Mouse (Mus musculus): ENCODE data around the gene Gm8909. TPM values are rescaled to one million over a fixed set of nuclear protein-coding genes. Genes with fewer than 3 reads are reported as not detected.

The Gm8909 gene
- not detected in 2 replicates for polyA plus RNA-seq (2014; fragmentation: Nextera tagmentation; extraction: Ambion mirVana)

GRCm38 (mm10) chr17:36168039-36168652 lies at the start of gene Gm8909:
Gene Gm8909 (minus strand): TSS chr17:36168537.
- H3K4me3 ChIP-seq (ENCODE audit: low read depth, low read length), result peak within 1 kb of the TSS; percentile 22; the same call in 1 of the 2 replicates
- WGBS, result 3% methylated on average over 61 of the region's 63 CpGs
- H3K4me1 ChIP-seq (ENCODE audit: control insufficient read depth, insufficient read depth, low read length), result no peaks in the 10 kb centered on the region
- no peaks in the 10 kb centered on the region for H3K36me3 ChIP-seq (ENCODE audit: control insufficient read depth, insufficient read depth, low read length)
- peak within 1 kb of the TSS; percentile 14; the same call in 1 of the 2 replicates for H3K4me2 ChIP-seq (ENCODE audit: low read depth)
- ATAC-seq (ENCODE audit: insufficient read depth, low FRiP score, low TSS enrichment) (no peak), DNase-seq (ENCODE audit: low spot score) (no peak)
- H3K27me3 ChIP-seq (ENCODE audit: control insufficient read depth, insufficient read depth, low read length), result peaks cover 65% of the 10 kb centered on the region
- H3K9ac ChIP-seq (ENCODE audit: low read length), result no peak within 1 kb of the TSS
- no peaks in the 10 kb centered on the region for H3K9me3 ChIP-seq (ENCODE audit: control insufficient read depth, low read length)
- H3K27ac ChIP-seq (ENCODE audit: low read depth, low read length), result no peak within 1 kb of the TSS

- Histone ChIP-seq H3K4me1 (ENCODE audit: control insufficient read depth, insufficient read depth, low read length) (no peaks in the 10 kb centered on the region), H3K27me3 (ENCODE audit: control insufficient read depth, insufficient read depth, low read length) (peaks cover 43% of the 10 kb centered on the region), H3K9ac (ENCODE audit: low read length) (no peak overlapping the region), H3K9me3 (ENCODE audit: control insufficient read depth, low read length) (no peaks in the 10 kb centered on the region), H3K4me3 (ENCODE audit: low read depth, low read length) (no peak overlapping the region), H3K4me2 (ENCODE audit: low read depth) (no peak overlapping the region), H3K36me3 (ENCODE audit: control insufficient read depth, insufficient read depth, low read length) (no peaks in the 10 kb centered on the region), H3K27ac (ENCODE audit: low read depth, low read length) (no peak overlapping the region)
- DNase-seq (ENCODE audit: low spot score) (no peak), ATAC-seq (ENCODE audit: insufficient read depth, low FRiP score, low TSS enrichment) (no peak)
- WGBS, result 1% methylated on average over 20 of the region's 20 CpGs
Measured at GRCm38 (mm10) chr17:36215586-36215985, 47.2 kb upstream of the Gm8909 start.

GRCm38 (mm10) chr17:36206846-36207245 lies 38.5 kb upstream of the Gm8909 start:
- Histone ChIP-seq H3K4me2 (ENCODE audit: low read depth) (no peak overlapping the region), H3K9me3 (ENCODE audit: control insufficient read depth, low read length) (no peaks in the 10 kb centered on the region), H3K27me3 (ENCODE audit: control insufficient read depth, insufficient read depth, low read length) (peaks cover 29% of the 10 kb centered on the region), H3K4me3 (ENCODE audit: low read depth, low read length) (no peak overlapping the region), H3K4me1 (ENCODE audit: control insufficient read depth, insufficient read depth, low read length) (no peaks in the 10 kb centered on the region), H3K27ac (ENCODE audit: low read depth, low read length) (no peak overlapping the region), H3K9ac (ENCODE audit: low read length) (no peak overlapping the region), H3K36me3 (ENCODE audit: control insufficient read depth, insufficient read depth, low read length) (no peaks in the 10 kb centered on the region)
- ATAC-seq (ENCODE audit: insufficient read depth, low FRiP score, low TSS enrichment), result no peak
- DNase-seq (ENCODE audit: low spot score), result no peak

GRCm38 (mm10) chr17:36205862-36206261 lies 37.5 kb upstream of the Gm8909 start:
- DNase-seq (ENCODE audit: low spot score) (peak; percentile 36), ATAC-seq (ENCODE audit: insufficient read depth, low FRiP score, low TSS enrichment) (no peak)
- H3K27me3 ChIP-seq (ENCODE audit: control insufficient read depth, insufficient read depth, low read length), result peaks cover 29% of the 10 kb centered on the region
- under 1% methylated on average over 36 of the region's 41 CpGs for WGBS
- H3K4me2 ChIP-seq (ENCODE audit: low read depth), result peak overlapping the region; percentile 44
- H3K36me3 ChIP-seq (ENCODE audit: control insufficient read depth, insufficient read depth, low read length), result no peaks in the 10 kb centered on the region
- no peak overlapping the region for H3K27ac ChIP-seq (ENCODE audit: low read depth, low read length)
- H3K4me1 ChIP-seq (ENCODE audit: control insufficient read depth, insufficient read depth, low read length), result no peaks in the 10 kb centered on the region
- peak overlapping the region; percentile 23 for H3K4me3 ChIP-seq (ENCODE audit: low read depth, low read length)
- H3K9ac ChIP-seq (ENCODE audit: low read length), result no peak overlapping the region
- H3K9me3 ChIP-seq (ENCODE audit: control insufficient read depth, low read length), result no peaks in the 10 kb centered on the region

GRCm38 (mm10) chr17:36205456-36205855 lies 37.1 kb upstream of the Gm8909 start:
- Histone ChIP-seq H3K4me2 (ENCODE audit: low read depth) (peak overlapping the region; percentile 44), H3K4me3 (ENCODE audit: low read depth, low read length) (peak overlapping the region; percentile 23), H3K9ac (ENCODE audit: low read length) (no peak overlapping the region), H3K4me1 (ENCODE audit: control insufficient read depth, insufficient read depth, low read length) (no peaks in the 10 kb centered on the region), H3K36me3 (ENCODE audit: control insufficient read depth, insufficient read depth, low read length) (no peaks in the 10 kb centered on the region), H3K27ac (ENCODE audit: low read depth, low read length) (no peak overlapping the region), H3K9me3 (ENCODE audit: control insufficient read depth, low read length) (no peaks in the 10 kb centered on the region), H3K27me3 (ENCODE audit: control insufficient read depth, insufficient read depth, low read length) (peaks cover 29% of the 10 kb centered on the region)
- ATAC-seq (ENCODE audit: insufficient read depth, low FRiP score, low TSS enrichment), result no peak
- no peak for DNase-seq (ENCODE audit: low spot score)
- 0% methylated on average over 15 of the region's 15 CpGs for WGBS

- Histone ChIP-seq H3K4me3 (ENCODE audit: low read depth, low read length) (no peak overlapping the region), H3K4me2 (ENCODE audit: low read depth) (no peak overlapping the region), H3K36me3 (ENCODE audit: control insufficient read depth, insufficient read depth, low read length) (no peaks in the 10 kb centered on the region), H3K9me3 (ENCODE audit: control insufficient read depth, low read length) (no peaks in the 10 kb centered on the region), H3K4me1 (ENCODE audit: control insufficient read depth, insufficient read depth, low read length) (no peaks in the 10 kb centered on the region), H3K9ac (ENCODE audit: low read length) (no peak overlapping the region), H3K27ac (ENCODE audit: low read depth, low read length) (no peak overlapping the region), H3K27me3 (ENCODE audit: control insufficient read depth, insufficient read depth, low read length) (peaks cover 28% of the 10 kb centered on the region)
- DNase-seq (ENCODE audit: low spot score), result no peak
- no peak for ATAC-seq (ENCODE audit: insufficient read depth, low FRiP score, low TSS enrichment)
- WGBS, result 80% methylated on average over 2 of the region's 2 CpGs
Measured at GRCm38 (mm10) chr17:36201851-36202250, 33.5 kb upstream of the Gm8909 start.

GRCm38 (mm10) chr17:36198317-36198716 lies 30.0 kb upstream of the Gm8909 start:
- no peaks in the 10 kb centered on the region for H3K36me3 ChIP-seq (ENCODE audit: control insufficient read depth, insufficient read depth, low read length)
- H3K9ac ChIP-seq (ENCODE audit: low read length), result no peak overlapping the region
- no peaks in the 10 kb centered on the region for H3K4me1 ChIP-seq (ENCODE audit: control insufficient read depth, insufficient read depth, low read length)
- H3K27ac ChIP-seq (ENCODE audit: low read depth, low read length), result no peak overlapping the region
- no peak overlapping the region for H3K4me3 ChIP-seq (ENCODE audit: low read depth, low read length)
- DNase-seq (ENCODE audit: low spot score) (peak; percentile 32), ATAC-seq (ENCODE audit: insufficient read depth, low FRiP score, low TSS enrichment) (no peak)
- WGBS, result 16% methylated on average over 5 of the region's 5 CpGs
- no peaks in the 10 kb centered on the region for H3K27me3 ChIP-seq (ENCODE audit: control insufficient read depth, insufficient read depth, low read length)
- H3K9me3 ChIP-seq (ENCODE audit: control insufficient read depth, low read length), result no peaks in the 10 kb centered on the region
- no peak overlapping the region for H3K4me2 ChIP-seq (ENCODE audit: low read depth)

GRCm38 (mm10) chr17:36194471-36194870 lies 26.1 kb upstream of the Gm8909 start:
- no peaks in the 10 kb centered on the region for H3K4me1 ChIP-seq (ENCODE audit: control insufficient read depth, insufficient read depth, low read length)
- WGBS, result 85% methylated on average over 6 of the region's 6 CpGs
- H3K4me2 ChIP-seq (ENCODE audit: low read depth), result no peak overlapping the region
- no peaks in the 10 kb centered on the region for H3K36me3 ChIP-seq (ENCODE audit: control insufficient read depth, insufficient read depth, low read length)
- no peak for ATAC-seq (ENCODE audit: insufficient read depth, low FRiP score, low TSS enrichment)
- peaks cover 4% of the 10 kb centered on the region for H3K27me3 ChIP-seq (ENCODE audit: control insufficient read depth, insufficient read depth, low read length)
- no peak overlapping the region for H3K27ac ChIP-seq (ENCODE audit: low read depth, low read length)
- DNase-seq (ENCODE audit: low spot score), result no peak
- no peaks in the 10 kb centered on the region for H3K9me3 ChIP-seq (ENCODE audit: control insufficient read depth, low read length)
- no peak overlapping the region for H3K9ac ChIP-seq (ENCODE audit: low read length)
- no peak overlapping the region for H3K4me3 ChIP-seq (ENCODE audit: low read depth, low read length)

GRCm38 (mm10) chr17:36193546-36194141 lies 25.3 kb upstream of the Gm8909 start:
- Histone ChIP-seq H3K9me3 (ENCODE audit: control insufficient read depth, low read length) (no peaks in the 10 kb centered on the region), H3K27me3 (ENCODE audit: control insufficient read depth, insufficient read depth, low read length) (peaks cover 10% of the 10 kb centered on the region)
- ATAC-seq (ENCODE audit: insufficient read depth, low FRiP score, low TSS enrichment), result no peak

More at GRCm38 (mm10) chr17:36193546-36194141, 25.3 kb upstream of the Gm8909 start:
- no peak overlapping the region for H3K27ac ChIP-seq (ENCODE audit: low read depth, low read length)
- H3K9ac ChIP-seq (ENCODE audit: low read length), result no peak overlapping the region
- H3K4me1 ChIP-seq (ENCODE audit: control insufficient read depth, insufficient read depth, low read length), result no peaks in the 10 kb centered on the region
- peak; percentile 85 for DNase-seq (ENCODE audit: low spot score)
- WGBS, result 34% methylated on average over 8 of the region's 8 CpGs
- H3K4me2 ChIP-seq (ENCODE audit: low read depth), result no peak overlapping the region
- H3K4me3 ChIP-seq (ENCODE audit: low read depth, low read length), result no peak overlapping the region
- no peaks in the 10 kb centered on the region for H3K36me3 ChIP-seq (ENCODE audit: control insufficient read depth, insufficient read depth, low read length)

All from neural tube, embryonic 11.5 days (tissue).